Comparison of ENCODE assay signal across 1 mouse cellular context in genomic region chr7:45340669-45341068, GRCm38 (mm10).
TF ChIP-seq lines count a peak whose summit lies in the region.

No protein-coding gene starts in this region.

TF ChIP-seq in CH12.LX, 34 proteins besides CTCF, POLR2A, EP300 and RAD21:
- TF ChIP-seq MAFK (IDR thresholded peaks at IDR 0.05; ENCODE audit: insufficient replicate concordance, low read length) (no peak), JUN (IDR thresholded peaks at IDR 0.05; ENCODE audit: insufficient read depth, low read depth, low read length) (no peak), USF2 (conservative IDR thresholded peaks at IDR 0.05; ENCODE audit: low read depth, low read length) (no peak)
